Mouse (Mus musculus): ENCODE data around the gene Kif1c.
A peak's percentile ranks its signal among the peaks of the same experiment; 100 is the strongest.

The Kif1c gene

GRCm38 (mm10) chr11:70699722-70700556 is at the start of gene Kif1c, which contains the start of gene Inca1:
Kif1c (plus strand) TSS chr11:70700548.
Inca1 (minus strand) TSS chr11:70700155.
- DNase-seq (ENCODE audit: low spot score in 2 of 2): peak; percentile 97 to 99

- no peak for DNase-seq (ENCODE audit: low spot score in 2 of 2)
Measured at GRCm38 (mm10) chr11:70651391-70651790, 49.0 kb upstream of the Kif1c start.

- no peak for DNase-seq (ENCODE audit: low spot score in 2 of 2)
Measured at GRCm38 (mm10) chr11:70652029-70652883, 48.1 kb upstream of the Kif1c start.

- peak in 1 of 2 experiments; percentile 72 for DNase-seq (ENCODE audit: low spot score in 2 of 2)
Measured at GRCm38 (mm10) chr11:70652884-70653344, 47.4 kb upstream of the Kif1c start.

GRCm38 (mm10) chr11:70653345-70654197 is 46.8 kb upstream of the Kif1c start:
- peak; percentile 78 to 90 for DNase-seq (ENCODE audit: low spot score in 2 of 2)

GRCm38 (mm10) chr11:70654198-70654922 is 46.0 kb upstream of the Kif1c start, which contains the start of gene Pfn1:
Pfn1 (minus strand) TSS chr11:70654644.
- DNase-seq (ENCODE audit: low spot score in 2 of 2): peak; percentile 78 to 90

- peak; percentile 77 to 89 for DNase-seq (ENCODE audit: low spot score in 2 of 2)
Measured at GRCm38 (mm10) chr11:70654923-70655570, 45.3 kb upstream of the Kif1c start.

GRCm38 (mm10) chr11:70655571-70656455 is 44.5 kb upstream of the Kif1c start:
- DNase-seq (ENCODE audit: low spot score in 2 of 2): peak; percentile 51 to 78

GRCm38 (mm10) chr11:70656456-70656927 is 43.9 kb upstream of the Kif1c start:
- DNase-seq (ENCODE audit: low spot score in 2 of 2): peak in 1 of 2 experiments; percentile 68

- DNase-seq (ENCODE audit: low spot score in 2 of 2): peak in 1 of 2 experiments; percentile 66
Measured at GRCm38 (mm10) chr11:70656964-70657363, 43.4 kb upstream of the Kif1c start, which contains the start of gene Eno3. Eno3 (plus strand) TSS chr11:70657202.

- DNase-seq (ENCODE audit: low spot score in 2 of 2): no peak
Measured at GRCm38 (mm10) chr11:70657573-70657972, 42.8 kb upstream of the Kif1c start.

- DNase-seq (ENCODE audit: low spot score in 2 of 2): no peak
Measured at GRCm38 (mm10) chr11:70657991-70658390, 42.4 kb upstream of the Kif1c start.

- no peak for DNase-seq (ENCODE audit: low spot score in 2 of 2)
Measured at GRCm38 (mm10) chr11:70658521-70658920, 41.8 kb upstream of the Kif1c start.

GRCm38 (mm10) chr11:70658942-70659341 is 41.4 kb upstream of the Kif1c start:
- DNase-seq (ENCODE audit: low spot score in 2 of 2): no peak

- DNase-seq (ENCODE audit: low spot score in 2 of 2): no peak
Measured at GRCm38 (mm10) chr11:70660571-70660970, 39.8 kb upstream of the Kif1c start.

GRCm38 (mm10) chr11:70663101-70663500 is 37.2 kb upstream of the Kif1c start:
- DNase-seq (ENCODE audit: low spot score in 2 of 2): no peak

- DNase-seq (ENCODE audit: low spot score in 2 of 2): no peak
Measured at GRCm38 (mm10) chr11:70663957-70664356, 36.4 kb upstream of the Kif1c start.

GRCm38 (mm10) chr11:70664741-70665140 is 35.6 kb upstream of the Kif1c start:
- no peak for DNase-seq (ENCODE audit: low spot score in 2 of 2)

GRCm38 (mm10) chr11:70666687-70667086 is 33.7 kb upstream of the Kif1c start:
- DNase-seq (ENCODE audit: low spot score in 2 of 2): no peak
